Mouse (Mus musculus): ENCODE measurements around the gene Tekt3.

Gene Tekt3

DNA sequence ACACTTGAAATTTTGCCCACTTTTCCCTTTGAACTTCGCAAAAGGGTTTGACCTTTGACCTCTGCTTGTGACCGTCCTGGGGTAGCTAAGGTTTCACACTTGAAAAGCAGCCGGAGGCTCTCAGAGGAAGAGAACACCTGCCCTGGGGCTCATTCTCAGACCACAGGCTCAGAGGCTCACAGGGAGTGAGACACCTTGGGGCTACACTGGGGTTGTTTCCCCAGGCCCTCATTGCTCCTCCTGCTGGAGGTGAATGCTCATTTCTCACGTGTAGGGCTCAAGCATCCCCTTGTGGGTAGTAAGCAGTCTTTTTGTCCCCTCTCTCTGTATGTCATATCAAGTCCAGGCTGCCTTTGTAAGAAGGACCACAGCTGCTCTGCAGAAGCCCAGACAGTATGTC is 62.9 kb downstream of the Tekt3 start:
- no peak for DNase-seq (ENCODE audit: low read depth, low spot score)

DNA sequence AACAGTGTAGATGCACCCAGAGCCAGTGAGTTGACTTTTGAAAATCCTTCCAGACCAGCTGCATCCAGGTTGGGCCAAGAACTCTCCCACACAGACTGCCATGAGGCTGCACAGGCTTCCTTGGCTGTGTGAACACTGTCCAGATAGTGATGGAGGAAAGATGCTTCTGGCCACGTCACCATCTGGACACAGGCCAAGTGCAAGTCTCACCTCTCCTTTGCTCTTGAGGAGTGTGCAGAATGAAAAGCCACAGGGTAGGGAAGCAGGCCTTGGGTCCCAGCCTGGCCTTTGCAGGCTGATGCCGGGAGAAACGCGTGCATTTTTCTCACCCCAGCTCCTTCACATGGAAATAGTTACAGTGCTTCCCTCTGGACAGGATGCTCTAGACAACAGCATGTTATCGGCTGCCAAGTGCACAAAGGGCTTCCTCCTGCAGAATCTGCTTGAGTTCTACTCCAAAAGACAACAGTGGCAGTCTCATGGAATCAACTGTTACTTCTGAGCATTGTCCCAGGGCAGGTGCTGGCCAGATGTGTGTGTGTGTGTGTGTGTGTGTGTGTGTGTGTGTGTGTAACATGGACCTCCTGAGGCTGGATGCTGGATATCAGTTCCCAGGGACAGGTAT is 64.5 kb downstream of the Tekt3 start:
- peak; percentile 70 for DNase-seq (ENCODE audit: low read depth, low spot score)

DNA sequence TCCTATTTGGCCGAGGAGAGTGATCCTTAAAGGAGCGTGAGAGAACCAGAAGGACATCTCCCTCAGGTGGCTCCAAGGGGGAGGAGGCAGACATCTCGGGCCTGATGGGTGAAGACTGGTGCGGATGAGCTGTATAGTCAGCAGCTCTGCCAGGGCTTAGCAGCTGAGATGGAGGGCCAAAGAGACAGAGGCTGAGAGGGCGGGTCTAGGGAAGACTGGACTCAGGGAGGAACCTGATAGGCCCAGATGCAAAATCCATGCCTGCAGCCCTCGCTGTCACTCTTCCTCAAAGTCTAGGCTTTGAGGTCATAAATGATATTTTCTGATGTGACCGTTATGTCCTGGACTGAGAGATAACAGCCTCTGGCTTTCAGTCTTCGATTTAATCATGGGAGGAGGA is 65.5 kb downstream of the Tekt3 start:
- no peak for DNase-seq (ENCODE audit: low read depth, low spot score)

DNA sequence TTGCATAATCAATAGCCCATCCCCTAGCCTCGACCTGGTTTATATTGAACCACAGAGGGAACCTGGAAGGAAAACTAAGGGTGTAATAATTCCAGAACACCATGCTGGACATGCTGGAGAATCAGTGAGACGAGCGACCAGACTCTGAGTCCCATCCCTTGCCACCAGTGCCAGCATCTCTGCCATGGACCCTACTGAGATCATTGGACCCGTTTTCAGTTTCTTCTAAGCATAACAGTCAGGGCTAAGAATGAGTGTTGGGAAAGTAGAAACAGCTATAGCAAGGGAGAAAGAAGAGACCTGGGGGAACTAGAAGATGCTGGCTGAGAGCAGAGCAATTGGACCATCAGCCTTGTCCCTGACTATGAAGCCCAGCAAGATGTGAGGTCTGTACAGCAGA is 66.1 kb downstream of the Tekt3 start:
- no peak for DNase-seq (ENCODE audit: low read depth, low spot score)

DNA sequence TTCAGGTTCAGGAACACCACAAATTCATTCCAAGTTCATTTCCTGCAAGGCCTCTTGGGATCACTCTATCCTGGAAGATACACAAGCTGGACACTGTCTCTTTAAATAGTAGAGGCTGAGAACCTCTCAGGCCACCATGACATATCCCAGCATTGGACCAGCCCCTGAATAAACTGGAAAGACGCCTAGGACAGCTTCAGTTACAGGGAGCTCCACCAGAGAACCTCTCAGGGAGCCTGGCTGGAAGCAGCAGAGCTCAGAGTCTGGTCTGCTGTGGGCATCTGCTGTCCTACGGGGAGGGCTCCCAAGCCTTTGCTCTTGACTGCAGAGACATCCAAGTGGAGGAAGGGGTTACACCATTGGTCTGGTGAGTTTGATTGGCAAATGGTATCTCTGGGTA is 67.3 kb downstream of the Tekt3 start, which contains the start of gene Pmp22:
Gene Pmp22, plus strand, starts transcription at position 199 of the 400 bp plus-strand sequence.
- DNase-seq (ENCODE audit: low read depth, low spot score) = peak; percentile 80

DNA sequence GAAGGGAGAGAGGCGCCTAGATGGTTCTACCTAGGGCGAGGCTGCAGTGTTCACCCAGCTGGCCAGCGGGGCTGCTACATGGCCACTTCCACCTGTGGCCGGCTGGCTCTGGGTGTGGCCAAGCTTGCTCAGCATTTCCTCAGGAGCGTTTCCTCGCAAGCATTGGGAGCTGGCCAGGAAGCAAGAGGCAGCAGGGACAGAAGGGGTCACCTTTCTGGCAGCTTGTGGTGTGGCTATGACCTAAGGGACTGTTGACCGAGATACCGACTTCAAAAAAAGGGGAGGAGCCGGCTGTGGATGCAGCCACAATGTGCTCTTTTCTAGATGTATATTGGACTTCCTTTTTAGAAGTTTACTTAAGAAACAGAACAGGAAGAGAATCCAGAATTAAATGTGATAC is 67.9 kb downstream of the Tekt3 start:
- peak; percentile 71 for DNase-seq (ENCODE audit: low read depth, low spot score)

DNA sequence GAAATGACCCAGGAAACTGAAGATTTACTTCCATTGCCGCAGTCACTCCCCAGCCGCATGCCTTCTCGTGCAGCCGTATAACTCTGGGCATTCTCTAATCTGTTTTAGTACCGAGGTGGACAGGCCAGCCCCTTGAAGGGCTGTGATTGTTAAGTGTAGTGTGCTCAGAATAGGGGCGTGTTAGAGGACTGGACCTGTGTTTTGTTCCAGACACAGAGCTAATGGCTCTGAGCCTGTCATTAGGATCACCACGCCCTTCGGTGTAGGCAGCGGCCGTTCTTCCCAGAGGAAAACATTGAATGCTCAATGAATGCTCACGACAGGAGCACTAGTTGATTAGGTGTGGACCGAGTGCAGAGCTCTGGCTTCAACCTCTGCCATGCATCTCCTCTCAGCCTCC is 68.4 kb downstream of the Tekt3 start:
- DNase-seq (ENCODE audit: low read depth, low spot score) = no peak

DNA sequence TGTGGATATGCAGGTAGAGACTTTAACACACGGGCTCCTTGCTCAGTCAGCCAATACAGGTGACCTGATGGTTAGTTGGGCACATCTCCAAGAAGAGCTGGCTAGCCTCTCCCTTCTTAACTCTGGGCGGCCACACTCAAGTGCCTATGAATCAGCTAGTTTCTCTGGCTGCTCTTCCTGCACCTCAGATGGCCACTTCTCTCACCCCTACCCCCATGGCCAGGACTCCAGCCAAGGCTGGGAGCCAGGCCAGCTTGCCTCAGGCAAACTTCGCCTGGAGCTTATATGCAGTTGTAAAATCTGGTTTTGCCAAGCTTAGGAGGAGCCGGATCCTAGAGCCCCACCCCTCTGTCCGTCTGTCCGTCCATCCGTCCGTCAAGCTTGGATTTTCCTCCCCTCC is 69.0 kb downstream of the Tekt3 start:
- DNase-seq (ENCODE audit: low read depth, low spot score) = peak; percentile 90

DNA sequence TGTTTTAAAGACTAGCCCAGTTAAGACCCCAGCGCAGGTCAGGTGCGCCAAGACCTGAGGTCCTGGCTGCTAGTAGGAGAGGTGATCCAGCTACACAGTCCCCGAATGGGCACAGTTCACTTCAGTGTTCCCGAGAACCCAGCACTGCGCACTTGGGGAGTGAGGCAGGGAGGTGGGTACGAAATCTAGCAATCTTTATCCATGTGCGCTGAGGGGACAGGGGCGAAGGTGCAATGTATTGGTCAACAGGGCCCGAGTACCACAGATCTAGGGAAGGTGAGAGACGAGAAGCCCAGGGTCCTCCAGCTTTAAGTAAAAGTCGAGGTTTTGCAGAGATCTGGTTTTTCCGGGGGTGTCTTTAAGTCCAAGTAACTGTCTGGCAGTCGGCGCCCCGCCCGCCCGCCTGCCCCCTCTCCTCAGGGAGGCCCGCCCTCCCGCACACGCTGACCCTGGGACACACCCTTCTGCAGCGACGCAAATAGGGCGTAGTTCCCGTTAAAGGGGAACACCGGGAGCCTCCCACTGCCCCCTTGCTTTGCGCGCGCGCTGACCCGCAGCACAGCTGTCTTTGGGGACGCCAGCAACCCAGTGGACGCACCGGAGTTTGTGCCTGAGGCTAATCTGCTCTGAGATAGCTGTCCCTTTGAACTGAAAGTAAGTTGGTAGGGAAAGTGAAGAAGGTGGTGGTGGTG is 69.7 kb downstream of the Tekt3 start:
- peak; percentile 85 for DNase-seq (ENCODE audit: low read depth, low spot score)

DNA sequence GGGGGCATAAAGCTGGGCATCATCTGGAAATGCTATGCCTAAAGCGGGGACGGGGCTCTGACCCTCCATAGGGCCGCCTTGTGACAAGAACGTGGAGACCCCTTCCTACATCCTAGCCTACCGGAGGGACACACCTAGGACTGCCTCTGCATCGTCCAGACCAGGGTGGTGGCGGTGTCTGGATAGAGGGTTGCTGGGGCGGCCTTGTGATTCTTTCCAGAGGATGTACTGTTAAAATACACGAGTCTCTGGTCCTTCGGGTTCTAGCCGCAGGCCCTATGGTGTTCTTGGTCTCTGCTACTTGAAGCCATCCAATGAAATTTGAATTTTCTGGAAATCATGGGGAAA is 70.2 kb downstream of the Tekt3 start:
- no peak for DNase-seq (ENCODE audit: low read depth, low spot score)

DNA sequence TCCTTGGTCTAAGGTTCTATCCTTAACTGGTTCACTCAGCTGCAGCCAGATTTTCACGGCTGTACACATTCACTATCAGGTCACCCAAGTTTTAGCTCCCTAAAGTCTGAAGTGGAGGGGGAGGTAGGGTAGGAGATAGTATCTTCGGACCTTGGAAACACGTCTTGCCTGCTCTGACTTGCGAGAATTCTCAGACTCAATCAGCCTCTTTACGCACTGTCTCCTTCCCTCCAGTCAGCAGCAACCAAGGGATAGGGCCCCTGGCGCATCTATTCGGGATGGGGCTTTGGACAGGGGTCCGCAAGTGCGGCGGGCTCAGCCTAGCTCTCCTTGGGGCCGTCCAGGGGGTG is 70.7 kb downstream of the Tekt3 start:
- no peak for DNase-seq (ENCODE audit: low read depth, low spot score)

DNA sequence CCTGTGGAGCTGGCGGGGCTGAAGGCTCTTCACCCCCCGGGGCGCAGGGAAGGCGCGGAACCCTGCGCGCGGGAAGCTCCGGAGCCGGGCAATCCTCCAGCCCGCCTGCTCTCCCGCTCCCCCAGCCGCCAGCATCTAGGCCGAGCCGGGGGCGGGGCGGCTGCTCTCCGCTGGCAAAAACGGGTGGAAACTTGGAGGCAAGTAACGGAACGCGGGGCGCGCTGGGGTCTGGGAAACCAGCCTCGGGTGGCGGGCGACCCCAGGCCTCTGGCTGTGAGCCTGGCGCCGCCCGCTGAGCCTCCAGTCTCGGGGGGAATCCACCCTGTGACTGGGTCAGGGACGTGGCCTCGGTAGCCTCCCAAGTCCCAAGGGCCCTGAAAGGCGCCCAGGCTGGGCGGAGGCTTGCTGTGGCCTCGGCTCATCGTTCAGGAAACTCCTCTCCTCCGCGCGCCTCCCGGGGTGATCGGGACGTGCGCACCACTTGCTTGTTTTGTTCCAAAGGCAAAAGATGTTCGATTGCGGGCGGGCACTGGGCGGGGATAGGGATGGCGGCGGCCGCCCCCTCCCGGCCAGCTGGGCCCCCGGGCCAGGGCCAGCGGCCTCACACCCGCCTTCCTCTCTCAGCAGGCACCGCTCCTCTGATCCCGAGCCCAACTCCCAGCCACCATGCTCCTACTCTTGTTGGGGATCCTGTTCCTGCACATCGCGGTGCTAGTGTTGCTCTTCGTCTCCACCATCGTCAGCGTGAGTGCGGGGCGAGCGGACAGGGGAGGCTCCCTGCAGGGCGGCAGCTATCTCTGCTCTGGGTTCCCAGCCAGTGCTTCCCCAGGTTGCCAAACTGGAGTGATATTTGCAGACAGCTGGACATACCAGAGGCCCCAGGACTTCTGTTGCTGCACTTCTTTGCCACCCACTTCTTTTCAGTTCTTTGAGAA is 71.3 kb downstream of the Tekt3 start:
- DNase-seq (ENCODE audit: low read depth, low spot score) = peak; percentile 82

DNA sequence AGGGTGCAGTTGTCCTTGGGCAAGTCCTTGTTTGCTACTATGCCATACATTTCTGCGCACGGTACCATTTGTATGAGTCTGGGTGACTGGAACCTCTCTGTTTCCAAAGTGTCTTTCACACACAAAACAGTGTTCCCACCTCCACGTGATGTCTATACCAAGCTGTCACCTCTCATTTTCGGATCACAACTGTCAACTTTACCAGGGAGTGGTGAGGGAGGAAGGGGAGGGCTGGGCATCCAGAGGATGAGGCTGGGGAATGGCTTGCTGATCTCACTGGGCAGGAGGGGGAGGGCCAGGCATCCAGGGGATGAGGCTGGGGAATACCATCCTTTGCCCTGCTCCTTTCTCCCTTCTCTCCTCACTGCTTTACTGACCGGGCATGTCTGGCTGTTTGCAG is 72.6 kb downstream of the Tekt3 start:
- no peak for DNase-seq (ENCODE audit: low read depth, low spot score)

DNA sequence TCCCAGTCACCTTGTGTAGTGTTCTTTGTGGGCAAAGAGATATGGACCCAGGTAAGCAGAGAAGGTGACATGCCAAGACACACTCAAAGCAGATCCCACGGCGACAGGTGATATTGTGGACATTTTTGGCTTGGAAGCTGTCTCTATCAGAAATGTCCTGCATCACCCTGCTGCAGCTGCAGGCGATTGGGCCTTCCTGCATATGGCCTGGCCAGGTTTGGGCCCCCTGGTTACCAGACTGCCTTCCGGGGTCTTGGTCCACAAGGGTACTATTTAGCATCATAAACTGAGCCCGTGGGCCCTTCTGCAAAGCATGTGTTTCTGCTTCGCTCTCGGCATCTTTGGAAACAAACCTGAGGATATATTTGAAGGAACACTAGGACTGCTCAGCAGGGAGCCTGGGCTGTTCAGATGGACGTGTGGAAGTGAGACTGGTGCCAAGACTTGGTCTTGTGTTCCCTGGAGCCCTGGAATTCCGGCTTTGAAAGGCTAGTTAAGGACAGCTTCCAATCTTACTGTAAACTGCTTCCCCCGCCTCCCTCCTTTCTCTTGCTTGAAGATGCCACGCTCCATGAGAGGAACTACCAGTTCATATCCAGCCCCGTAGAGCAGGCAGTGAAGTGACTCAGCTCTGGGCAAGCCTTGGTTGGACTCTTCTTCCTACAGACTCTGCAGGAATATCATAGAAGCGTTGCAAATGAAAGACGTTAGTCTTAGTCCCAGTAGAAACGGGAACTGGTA is 73.5 kb downstream of the Tekt3 start:
- DNase-seq (ENCODE audit: low read depth, low spot score) = no peak

DNA sequence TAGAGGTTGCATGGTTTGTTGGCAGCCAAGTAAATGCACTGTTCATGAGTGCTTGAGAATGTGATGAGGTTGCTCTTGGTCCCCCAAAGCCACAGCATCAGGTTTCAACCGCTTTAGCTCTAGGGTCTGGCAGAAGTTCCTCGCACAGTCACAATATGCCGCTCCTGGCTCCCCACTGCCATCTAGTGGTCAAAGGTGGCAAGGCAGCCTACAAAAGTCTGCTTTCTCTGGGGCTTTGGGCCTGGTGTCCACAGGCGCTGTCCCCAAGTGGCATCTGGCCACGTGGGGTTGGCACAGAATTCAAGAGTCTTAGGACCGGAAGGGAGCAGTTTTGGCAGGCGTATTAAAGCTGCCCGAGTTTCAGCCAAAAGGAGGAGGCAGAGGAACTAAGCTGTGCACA is 74.2 kb downstream of the Tekt3 start:
- DNase-seq (ENCODE audit: low read depth, low spot score) = peak; percentile 95

DNA sequence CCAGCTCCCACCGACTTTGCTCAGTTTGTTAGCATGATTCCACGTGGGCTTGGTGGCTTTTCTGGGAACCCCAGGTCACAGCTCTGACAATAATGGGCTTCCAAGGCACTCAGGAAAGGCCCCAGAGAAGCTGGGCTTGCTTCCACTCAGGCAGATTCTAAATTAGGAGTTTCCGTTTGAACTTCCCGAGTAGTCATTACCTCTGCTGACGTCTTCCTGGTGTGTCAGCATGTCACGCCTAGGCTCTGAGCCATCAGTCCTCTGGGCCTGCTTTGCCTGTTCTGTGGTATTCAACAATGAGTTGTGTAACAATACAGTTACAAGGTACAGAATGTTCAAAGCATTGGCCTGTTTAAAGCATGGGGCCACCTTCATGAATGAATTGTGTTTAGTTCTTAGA is 74.8 kb downstream of the Tekt3 start:
- DNase-seq (ENCODE audit: low read depth, low spot score) = peak; percentile 65

DNA sequence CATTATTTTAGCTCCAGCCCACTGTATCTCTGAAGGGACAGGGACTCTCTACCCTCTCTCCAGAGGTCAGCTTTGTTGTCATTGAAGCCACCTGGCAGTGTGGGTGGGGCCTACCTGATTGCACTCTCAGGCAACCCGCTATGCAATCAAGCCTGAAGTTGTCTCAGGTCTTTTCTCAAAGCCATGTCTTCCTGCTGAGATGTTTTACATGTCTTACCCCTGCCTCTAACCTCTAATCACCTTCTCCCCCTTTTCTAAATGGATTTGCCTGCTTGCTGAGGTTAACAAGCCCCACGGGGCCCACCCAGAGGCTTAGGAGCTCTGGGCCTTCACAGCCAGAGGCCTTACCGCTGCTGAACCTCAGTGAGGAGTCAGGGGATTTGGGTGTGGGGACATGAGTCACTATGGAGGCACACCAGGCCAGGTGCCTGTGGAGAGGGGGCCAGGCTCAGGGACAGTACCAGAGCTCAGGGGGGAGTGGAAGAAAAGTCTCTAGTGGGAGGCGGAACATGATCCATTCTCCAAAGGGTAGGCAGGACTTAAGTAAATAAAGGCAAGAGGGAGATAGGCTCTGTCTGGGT is 75.5 kb downstream of the Tekt3 start:
- no peak for DNase-seq (ENCODE audit: low read depth, low spot score)

DNA sequence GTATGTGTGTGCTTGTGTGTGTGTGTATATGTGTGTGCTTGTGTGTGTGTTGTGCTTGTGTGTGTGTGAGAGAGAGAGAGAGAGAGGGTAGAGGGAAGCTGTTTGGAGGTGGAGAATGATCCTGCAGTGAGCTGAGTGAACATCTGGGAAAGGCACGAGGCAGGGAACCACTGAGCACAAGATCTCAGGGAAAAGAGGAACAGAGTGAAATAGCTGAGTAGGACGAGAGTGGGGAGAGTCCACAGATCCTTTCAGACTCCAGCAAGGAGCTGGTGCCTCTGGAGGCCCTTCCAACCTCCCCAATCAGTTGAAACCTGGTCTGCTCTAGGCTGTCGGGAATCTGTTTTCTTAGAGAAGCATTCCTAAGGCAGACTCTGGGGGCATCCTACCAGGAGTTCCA is 77.3 kb downstream of the Tekt3 start:
- DNase-seq (ENCODE audit: low read depth, low spot score) = no peak

DNA sequence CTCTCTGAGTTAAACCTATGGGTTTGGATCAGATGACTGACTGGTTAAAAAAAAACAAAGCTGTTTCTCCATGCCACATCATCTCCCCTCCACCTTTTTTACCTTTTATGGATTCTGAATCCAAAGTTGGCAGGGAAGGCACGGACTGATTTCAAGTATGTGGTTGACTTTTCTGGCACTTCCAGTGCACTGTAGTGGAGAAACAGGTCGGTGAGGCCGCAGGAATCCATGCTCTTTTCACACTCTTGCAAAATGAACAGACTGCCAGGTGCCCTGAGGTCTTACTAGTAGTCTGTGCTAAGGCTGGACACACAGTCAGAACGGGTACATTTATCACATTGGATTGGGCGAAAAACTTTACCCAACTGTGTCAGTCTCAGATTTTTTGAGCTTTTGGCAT is 80.9 kb downstream of the Tekt3 start:
- no peak for DNase-seq (ENCODE audit: low read depth, low spot score)

DNA sequence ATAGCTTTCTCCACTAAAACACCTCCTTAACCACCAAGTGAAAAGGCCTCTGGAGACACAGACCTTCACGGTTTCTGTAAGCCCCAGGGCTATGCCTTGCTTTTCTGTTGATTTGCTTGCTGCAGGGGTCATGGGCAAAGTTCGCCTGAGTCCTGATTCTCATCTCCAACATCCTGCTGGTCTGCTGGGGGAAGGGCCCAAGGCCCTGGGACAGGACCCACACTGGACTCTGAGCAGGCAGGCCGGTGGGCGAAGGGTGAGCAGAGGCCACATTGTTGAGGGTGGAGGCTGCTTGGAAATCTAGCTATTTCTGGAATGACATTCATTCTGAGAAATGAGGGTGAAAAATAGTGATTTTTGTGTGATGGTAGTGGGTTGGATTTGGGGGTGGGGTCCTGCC is 81.4 kb downstream of the Tekt3 start:
- no peak for DNase-seq (ENCODE audit: low read depth, low spot score)

DNA sequence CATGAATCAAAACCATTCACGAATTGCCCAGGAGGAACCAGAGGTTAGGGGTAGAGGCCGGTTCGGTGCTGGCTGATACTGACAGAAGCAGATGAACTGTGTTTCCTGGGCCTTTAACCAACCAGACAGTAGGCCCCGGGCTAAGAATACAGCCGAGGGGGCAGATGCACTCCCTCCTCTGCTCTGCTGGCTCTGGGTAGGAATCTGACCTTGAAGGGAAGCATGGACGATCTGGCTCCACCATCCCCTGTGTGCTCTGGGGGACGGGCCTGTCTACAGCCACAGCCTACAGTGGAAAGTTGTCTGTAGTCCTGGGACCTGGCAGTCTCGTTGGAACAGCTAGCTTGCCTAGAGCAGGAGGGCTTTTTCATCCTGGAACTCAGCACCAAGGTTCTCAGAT is 82.0 kb downstream of the Tekt3 start:
- no peak for DNase-seq (ENCODE audit: low read depth, low spot score)

Data from skeletal muscle tissue, adult 2 months (tissue).